Mouse (Mus musculus): ENCODE measurements around the gene Cst11. TPM values are rescaled to one million over a fixed set of nuclear protein-coding genes. Genes with fewer than 3 reads are reported as not detected.
A peak's percentile ranks its signal among the peaks of the same experiment; 100 is the strongest.
"Not testable (repeated sequence)": the region's sequence is repeated elsewhere in the genome, so short reads cannot be mapped to it uniquely, and the experiment has no call there.

Cst11 gene
- not detected for polyA plus RNA-seq (2017; shearing (Covaris generic))

DNA sequence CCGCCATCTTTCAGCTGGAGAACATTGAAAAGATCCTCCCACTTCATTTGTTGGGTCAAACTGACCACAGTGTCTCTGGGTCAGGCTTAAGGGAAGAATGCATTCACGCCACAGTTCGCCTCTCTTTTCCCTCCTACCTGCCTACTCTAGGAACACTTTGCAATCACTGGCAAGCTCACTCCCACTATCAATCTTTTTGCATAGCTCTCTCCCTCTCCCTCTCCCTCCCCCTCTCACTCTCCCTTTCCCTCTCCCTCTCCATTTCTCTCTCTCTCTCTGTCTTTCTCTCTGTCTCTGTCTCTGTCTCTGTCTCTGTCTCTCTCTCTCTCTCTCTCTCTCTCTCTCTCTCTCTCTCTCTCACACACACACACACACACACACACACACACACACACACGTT, at the start of gene Cst11:
TSS of gene Cst11 (minus strand) at position 101 of the 400 bp plus-strand sequence.
- not testable (repeated sequence) for ATAC-seq

DNA sequence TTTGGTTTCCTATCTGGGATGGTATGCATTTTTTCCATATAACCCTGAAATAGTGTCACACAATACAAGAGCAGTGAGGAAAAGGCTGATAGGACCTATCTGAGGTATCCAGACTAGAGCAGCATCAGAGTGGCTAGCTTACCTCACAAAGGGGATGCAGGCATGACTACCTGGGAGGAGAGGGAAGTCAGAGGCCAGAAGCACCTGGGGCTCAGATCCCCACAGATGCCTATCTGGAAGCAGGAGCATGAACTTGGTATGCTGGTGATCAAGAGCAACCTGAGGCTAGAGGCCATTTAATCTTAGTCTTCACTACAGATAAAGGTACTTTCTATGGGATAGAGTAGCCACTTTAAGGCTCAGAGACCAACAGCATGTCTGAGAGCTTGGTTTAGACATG, 48.6 kb upstream of the Cst11 start, which contains the start of gene Cst13:
TSS of gene Cst13 (plus strand) at position 173 of the 400 bp plus-strand sequence.
- ATAC-seq, result no peak

DNA sequence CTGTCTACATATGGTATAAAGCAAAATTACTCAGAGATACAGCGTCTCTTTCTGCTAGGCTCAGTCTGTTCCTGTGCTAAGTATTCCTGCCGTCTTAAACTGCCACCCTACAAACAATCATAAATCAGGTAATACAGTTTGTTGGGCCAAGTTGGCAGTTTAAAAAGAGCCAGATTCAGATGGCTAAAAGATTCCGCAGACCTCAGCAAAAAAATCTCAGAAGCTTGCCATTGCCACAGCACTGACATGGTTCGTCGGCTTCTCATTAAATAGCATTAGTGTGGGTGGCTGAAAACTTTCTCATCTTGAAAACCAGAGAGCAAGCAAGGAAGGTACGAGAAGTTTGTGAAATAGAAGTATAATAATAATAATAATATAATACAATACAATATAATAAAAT, 35.4 kb upstream of the Cst11 start:
- no peak for ATAC-seq

DNA sequence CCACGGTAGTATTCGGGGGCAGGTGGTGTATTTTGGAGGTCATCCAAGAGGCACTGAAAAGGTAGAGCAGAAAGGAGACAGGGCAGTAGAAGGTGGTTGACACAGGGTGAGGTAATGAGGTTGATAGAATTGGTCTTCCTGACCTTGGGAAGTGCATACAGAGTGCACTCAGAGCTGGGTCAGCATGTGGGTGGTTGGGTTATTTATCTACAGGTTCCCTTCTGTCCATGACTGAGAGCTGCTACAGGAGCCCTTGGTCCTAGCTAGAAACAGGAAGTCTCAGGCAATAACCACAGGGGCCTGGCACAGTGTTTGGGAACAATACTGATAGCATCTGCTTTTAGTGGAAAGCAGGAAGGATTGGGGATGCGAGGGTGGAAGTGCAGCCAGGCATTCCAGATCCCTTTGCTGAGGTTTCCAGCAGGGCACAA, 30.2 kb upstream of the Cst11 start:
- ATAC-seq, result no peak

DNA sequence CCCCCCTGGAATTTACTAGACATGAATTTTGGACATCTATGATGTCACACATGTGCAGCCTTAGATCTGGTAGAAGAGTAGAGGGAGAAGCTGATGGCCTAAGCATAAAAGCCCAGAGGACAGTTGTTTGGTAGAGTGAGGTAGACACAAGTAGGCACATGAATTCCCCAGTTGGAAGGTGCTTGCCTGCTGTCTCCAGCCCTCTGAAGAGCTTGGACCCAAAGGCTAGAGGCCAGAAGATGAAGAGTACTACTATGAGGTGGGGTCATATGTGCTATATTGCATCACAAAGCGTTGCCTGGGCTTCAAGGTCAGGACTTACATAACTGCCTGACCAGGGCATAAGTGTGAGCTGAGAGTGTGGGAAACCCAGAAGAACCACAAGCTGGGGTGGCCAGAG, 27.2 kb upstream of the Cst11 start, which contains the start of gene Cst8:
TSS of gene Cst8 (plus strand) at position 301 of the 400 bp plus-strand sequence.
- ATAC-seq, result no peak

DNA sequence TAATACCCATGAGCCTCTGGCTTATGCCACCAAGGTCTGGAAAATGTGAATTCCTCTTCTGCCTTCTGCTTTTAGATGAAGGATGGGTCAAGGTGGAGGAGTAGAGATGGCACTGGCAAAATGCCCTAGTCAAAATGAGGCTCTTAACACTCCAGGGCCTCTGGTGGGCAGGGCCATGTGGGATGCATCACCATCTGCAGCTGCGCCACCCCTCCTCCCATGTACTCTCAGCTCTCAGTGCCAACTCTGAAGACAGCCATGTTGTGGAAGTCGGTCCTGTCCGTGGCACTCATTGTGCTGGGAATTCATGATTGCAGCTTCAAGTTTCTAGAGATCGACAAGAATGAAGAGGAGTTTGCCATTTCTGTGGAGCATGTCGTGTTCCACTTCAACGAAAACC, 17.8 kb upstream of the Cst11 start, which contains the start of gene Cst12:
TSS of gene Cst12 (plus strand) at position 220 of the 400 bp plus-strand sequence.
- ATAC-seq, result no peak

DNA sequence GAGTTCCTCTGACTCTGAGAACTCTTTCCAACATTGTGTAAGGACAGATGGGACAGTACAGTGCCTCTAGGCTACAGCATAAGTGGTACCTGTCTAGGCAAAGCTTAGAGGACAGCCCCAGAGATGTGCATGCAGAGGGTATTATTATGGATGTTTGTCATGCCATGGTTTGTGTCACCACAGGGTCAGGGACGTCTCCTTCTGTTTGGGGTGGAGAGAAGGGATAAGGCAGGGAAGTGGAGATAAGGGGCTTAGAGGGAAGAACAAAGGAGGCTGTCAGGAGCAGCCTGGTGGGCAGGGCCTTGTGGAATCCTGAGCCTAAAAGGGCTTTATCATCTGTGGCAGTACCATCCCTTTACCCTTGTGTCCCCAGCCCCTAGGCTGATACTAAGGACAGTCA, 10.4 kb upstream of the Cst11 start, which contains the start of gene 8030411F24Rik:
TSS of gene 8030411F24Rik (plus strand) at position 301 of the 400 bp plus-strand sequence.
- ATAC-seq, result no peak

DNA sequence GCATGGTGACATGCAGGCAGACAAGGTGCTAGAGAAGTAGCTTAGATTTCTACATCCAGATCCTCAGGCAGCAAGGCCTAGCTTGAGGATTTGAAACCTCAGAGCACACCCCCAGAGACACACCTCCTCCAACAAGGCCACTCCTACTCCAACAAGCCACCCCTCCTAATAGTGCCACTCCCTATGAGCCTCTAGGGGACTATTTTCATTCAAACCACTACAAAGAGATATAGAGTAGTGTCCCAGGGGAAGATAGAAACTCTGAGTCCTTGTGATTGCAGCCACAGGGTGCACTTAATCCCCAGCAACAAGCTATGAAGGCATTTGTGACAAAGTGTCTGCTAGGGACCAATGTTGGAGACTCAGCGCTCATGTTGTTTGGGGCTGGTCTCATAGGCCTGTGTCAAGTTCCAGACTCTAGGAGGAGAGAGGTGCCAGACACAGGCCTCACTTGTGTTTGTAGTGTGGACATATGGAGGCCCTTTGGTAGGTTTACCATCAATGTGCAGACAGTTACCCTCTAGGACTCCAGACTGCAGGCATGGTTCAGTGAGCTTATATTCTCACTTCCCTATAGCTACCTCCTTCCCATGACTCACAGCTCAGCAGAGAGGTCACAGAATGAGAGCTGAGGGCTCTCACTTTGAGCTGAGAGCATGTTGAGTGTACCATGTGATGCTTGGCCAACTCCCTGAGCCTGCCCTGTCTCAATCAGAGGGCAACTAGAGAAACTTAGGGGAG, 7.5 kb downstream of the Cst11 start:
- no peak for ATAC-seq

DNA sequence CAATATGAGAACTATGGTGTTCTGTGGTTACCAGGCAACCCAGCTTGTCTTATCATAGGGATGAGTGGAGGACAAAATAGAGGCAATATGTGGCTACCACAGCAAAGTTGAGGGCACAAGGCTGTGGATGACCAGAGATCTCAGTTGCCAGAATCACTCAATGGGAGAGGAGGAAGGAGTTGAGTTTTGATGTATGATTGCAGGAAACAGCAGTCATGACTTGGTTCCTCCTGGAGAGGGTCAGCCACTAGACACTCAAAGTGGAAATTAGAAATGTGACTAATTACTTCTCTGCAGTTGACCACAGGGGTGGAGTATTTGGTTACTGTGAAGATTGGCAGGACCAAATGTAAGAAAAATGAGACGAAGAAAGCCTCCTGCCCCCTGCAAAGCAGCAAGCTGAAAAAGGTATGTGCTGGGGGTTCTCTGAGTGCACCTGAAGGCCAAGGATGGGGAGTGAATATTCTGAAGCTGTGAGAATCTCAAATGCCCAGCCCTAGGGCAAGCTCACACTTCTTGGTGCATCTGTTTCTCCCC, 16.9 kb downstream of the Cst11 start:
- ATAC-seq, result no peak

DNA sequence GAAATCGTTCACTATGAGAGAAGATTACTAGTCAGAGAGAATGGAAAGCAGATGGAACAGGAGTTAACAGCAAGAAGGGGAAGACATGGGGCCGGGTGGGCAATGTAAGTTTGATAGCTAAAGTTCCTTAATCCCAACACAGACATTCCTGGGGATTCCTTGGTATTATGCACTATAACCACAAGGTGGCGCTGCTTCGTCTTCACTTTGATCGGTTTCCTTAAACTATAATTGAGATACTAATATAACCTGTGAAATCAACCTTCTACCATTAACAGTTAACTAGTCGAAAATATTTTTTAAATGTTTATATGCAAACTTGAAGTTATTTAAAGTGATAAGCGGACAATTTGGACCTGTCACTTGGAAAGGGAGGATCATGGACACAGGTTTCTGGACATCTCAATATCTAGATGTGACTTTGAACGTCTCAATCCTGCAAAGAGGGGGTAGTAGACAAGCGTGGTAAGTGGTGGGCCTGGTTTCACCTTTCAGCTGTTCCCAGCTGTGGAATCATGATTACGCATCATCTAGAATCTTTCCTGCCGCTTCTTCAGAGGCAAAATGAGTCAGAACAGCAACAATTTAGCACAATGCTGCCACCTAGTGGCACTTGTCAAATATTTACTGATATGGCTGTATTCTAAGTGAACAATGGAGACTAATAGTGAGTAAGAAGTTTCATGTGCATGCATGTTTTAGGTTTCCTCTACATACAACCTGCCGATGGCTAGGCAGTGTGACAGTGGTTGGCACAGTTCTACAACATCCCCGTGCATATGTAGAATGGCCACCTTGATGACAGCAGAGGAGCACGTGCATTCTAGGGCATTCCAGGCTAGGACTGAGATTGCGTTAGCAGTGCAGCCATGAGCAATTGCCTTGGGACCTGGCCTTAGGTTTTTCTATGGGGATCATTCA, 19.1 kb downstream of the Cst11 start:
- ATAC-seq, result peak; percentile 93

DNA sequence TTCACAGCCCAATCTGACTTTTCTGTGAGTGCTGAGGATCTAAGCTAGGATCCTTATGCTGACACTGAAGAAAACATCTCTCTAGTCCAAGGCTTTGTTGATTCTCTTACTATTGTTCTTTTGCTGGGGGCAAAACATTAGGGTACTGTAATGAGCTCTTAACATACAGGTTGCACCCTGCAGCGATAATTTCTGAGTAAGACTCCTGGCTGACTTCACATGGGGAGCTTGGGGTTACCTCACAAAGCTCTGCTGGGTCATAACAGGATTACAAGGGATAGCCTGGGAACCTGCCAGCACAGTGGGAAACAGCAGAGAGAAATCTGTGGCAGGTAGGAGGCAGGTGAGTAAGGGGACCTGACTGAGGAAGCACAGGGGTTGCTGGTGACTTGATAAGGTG, 21.2 kb downstream of the Cst11 start, which contains the start of gene Cstl1:
TSS of gene Cstl1 (plus strand) at position 301 of the 400 bp plus-strand sequence.
- no peak for ATAC-seq

DNA sequence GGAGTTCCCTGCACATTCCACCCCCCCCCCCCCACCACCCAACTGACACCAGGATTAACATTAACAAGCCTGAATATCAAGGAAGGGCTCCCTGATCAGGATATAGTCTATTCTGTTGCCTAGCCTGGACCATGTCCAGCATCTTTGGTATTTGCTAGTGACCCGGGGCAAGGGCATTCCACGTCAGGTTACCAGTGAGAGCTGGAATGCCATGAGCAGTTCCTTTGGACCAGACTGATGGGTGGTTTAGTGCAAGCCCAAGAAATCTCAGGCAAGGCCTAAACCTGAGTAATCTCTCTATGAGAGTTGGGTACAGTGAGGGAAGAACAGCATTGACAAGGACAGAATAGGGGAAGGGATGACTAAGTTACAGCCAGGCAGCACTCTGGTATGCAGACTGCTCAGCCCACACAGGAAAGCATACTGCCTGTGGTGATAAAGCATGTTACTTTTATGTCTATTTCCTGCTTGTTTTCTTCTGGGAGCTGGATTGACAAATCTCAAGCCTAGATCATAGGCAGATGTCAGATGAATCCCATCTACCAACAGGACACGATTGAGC, 27.4 kb downstream of the Cst11 start:
- ATAC-seq, result no peak

DNA sequence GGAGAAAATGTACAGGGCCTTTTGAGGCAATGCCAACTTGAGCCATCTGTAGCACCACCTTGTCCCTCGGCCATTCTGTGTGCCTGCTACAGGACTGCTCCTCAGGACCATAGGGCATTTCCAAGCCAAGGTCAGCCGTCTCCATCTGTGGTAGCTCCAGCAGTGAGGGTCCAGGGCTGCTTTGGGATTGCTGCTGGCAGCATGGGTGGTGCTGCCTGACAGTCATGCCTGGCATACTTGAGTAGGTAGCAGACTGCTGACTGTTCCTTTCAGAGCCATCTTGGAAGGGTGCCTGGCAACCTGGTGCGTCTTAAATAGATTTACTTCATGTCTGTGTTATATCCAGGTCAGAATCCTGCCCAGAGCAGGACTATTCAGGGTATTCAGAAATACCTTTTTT, 28.3 kb downstream of the Cst11 start:
- ATAC-seq, result no peak

DNA sequence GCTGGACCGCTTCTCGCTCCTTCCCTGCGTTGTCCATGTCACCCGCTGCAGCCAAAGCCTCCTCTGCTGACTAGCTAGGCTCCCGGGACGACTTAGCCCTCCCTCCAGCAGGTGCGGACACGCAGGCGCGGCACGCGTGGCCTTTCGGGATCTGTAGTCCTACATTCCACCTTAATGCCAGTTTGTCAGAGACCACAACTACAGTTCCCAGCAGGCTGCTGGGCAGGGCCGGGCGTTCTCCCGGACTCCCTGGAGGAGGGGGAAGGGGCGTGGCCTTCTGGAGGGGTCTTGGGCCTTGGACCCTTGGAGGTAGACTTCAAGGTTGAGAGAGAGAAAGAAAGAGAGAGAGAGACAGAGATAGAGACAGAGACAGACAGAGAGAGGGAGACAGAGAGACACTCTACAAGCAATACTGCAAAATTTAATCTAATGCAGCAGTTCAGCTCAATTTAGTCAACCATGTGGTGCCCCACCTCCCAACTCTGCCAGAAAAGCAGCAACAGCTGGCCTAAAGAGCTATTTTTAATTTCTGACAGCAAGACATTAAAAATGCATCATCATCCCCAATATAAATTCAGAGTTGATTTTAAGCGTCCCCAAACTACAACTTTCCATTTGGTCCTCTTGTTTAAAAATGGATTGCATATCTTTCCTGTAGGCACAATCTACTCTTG, 38.8 kb downstream of the Cst11 start, which contains the start of gene Napb:
TSS of gene Napb (minus strand) at position 141 of the 674 bp plus-strand sequence.
- ATAC-seq, result peak; percentile 90

DNA sequence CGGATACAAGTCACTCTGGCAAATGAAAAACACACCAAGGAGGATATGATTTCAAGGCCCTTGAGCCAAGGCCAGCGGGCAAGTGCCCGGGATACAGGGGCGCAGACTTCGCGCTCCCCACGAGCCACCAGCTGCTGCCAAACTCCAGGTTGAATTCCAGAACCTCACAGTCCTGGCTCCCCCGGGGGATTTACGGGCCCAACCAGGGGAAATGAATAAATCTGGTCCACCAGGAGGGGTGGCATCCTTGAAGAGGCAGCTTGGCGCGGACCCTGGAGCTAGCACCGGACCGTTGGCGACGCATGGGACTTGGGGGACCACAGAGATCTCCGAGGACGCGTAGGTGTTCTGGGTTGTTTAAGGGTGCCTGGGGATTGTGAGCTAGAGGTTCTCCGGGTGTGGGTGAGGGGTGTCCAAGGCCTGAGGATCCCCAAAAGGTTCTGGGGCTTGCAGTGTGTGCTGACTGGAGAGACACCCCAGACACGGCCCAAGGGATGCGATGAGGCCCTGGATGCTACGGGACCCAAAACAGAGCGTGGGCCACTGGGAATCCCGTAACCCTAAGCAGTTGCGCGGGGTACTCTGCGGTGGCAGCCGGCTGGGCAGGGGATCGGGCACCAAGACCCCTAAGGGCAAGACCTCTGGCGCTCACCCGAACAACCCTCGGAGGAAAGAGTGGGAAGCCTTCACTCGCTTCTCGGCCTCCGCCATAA, 39.5 kb downstream of the Cst11 start:
- ATAC-seq, result peak; percentile 14

DNA sequence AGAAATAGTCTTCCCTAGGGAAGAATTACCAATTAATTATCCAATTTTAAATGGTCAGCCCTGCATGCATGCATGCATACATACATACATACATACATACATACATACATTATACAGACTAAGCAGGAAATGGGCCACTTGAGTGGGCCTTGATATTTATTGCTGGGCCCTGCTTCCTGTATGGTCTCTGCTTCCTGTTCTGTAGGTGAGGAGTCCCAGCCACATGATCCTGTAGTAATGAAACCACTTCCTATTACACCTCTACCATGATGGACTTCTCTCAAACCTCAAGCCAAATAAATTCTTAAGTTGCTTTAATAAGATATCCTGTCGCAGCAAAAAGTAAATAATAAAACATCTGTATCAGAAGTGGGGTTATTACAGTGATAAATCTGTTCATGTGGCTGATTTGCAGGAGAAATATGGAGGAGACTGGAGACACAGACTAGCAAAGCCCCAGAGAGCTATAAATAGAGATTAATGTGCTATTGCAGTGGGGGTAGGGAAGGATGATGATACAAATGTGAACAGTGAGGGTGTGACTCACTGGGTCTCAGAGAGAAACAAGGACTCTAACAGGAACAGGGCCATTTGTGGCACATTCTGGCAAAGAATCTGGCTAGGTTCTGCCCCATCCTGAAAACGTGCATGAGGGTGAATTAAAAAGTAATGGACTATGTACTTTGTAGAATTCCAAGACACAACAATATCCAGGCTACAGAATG, 51.9 kb downstream of the Cst11 start:
- ATAC-seq, result peak; percentile 71
